Mouse (Mus musculus) C2C12 (cell line): ENCODE measurements around the gene Crybg1. TPM values are rescaled to one million over a fixed set of nuclear protein-coding genes. Genes with fewer than 3 reads are reported as not detected.
A peak's percentile ranks its signal among the peaks of the same experiment; 100 is the strongest.

ENCODE experiments used
- H3K27me3 ChIP-seq: one replicate; pipeline ENCODE4 v1.6.1; 2011; ENCODE audit not compliant: control insufficient read depth, insufficient read depth, insufficient read length
- H3K36me3 ChIP-seq: one replicate; pipeline ENCODE4 v1.6.1; 2011; ENCODE audit not compliant: control insufficient read depth, insufficient read depth
- H3K4me3 ChIP-seq: one replicate; pipeline ENCODE4 v1.5.1; 2011; ENCODE audit warnings: mild to moderate bottlenecking, control low read depth; ENCODE audit not compliant: poor library complexity, insufficient read depth, severe bottlenecking
- H3K79me2 ChIP-seq: one replicate; pipeline ENCODE4 v1.6.1; 2011; ENCODE audit not compliant: control insufficient read depth, insufficient read depth
- H3K79me3 ChIP-seq: one replicate; pipeline ENCODE4 v1.6.1; 2011; ENCODE audit warnings: low read depth, control low read depth
- H3ac ChIP-seq: one replicate; pipeline ENCODE3; 2011; ENCODE audit warnings: low read depth; ENCODE audit not compliant: control insufficient read depth, insufficient read length
- CEBPB ChIP-seq: IDR thresholded peaks from one replicate; pipeline ENCODE4 v1.6.1; 2011; ENCODE audit warnings: low read depth, mild to moderate bottlenecking, control low read depth, moderate library complexity
- CTCF ChIP-seq: IDR thresholded peaks from one replicate; pipeline ENCODE4 v1.5.1; 2011; ENCODE audit not compliant: control insufficient read depth, insufficient read depth, insufficient read length
- FOSL1 ChIP-seq: IDR thresholded peaks from one replicate; pipeline ENCODE4 v1.8.0; 2011; ENCODE audit warnings: mild to moderate bottlenecking, low read length; ENCODE audit not compliant: poor library complexity, insufficient read depth, severe bottlenecking
- MAX ChIP-seq: IDR thresholded peaks from one replicate; pipeline ENCODE4 v1.6.1; 2011; ENCODE audit warnings: mild to moderate bottlenecking, control low read depth
- MYOD1 ChIP-seq: IDR thresholded peaks from one replicate; pipeline ENCODE4 v1.6.1; 2011; ENCODE audit warnings: low read depth; ENCODE audit not compliant: control insufficient read depth, insufficient read length
- MYOG ChIP-seq: IDR thresholded peaks from one replicate; pipeline ENCODE4 v1.6.1; 2011; ENCODE audit not compliant: control insufficient read depth, insufficient read length; ENCODE audit errors: extremely low read depth
- USF1 ChIP-seq: IDR thresholded peaks from one replicate; pipeline ENCODE4 v1.6.1; 2011; ENCODE audit warnings: low read depth, mild to moderate bottlenecking, control low read depth, moderate library complexity
- polyA plus RNA-seq: library from polyadenylated mRNA; unstranded; fragments of >200 nt; fragmentation: generic; extraction: Trizol; gene quantifications from one replicate; pipeline ENCODE4 v1.2.1, GENCODE M21; 2012; ENCODE audit warnings: missing spikeins

Crybg1 gene
- polyA plus RNA-seq, 1 experiment, result 11.1 TPM

DNA sequence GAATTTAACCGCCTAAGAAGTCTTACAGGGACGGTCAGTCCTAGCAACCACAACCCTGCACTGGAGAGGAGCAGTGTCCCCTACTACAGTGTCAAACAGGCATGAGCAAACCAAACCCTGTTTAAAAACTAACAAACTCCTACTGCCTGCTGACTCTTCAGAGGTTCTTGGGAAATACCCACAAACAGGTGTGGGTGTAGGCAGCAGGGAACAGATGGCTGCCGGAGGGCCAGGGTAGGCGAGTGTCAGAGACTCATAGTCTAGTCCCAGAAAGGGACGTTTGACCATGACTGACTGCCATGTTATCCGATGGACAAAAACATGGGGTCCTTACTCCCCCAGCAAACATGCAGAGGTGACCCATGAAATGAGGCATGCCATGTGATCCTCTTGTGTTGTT, 97.7 kb downstream of the Crybg1 start:
- H3K27me3 ChIP-seq, result no peaks in the 10 kb centered on the region
- H3ac ChIP-seq, result no peak overlapping the region
- H3K4me3 ChIP-seq, result no peak overlapping the region
- H3K36me3 ChIP-seq, result no peaks in the 10 kb centered on the region
- no peaks in the 10 kb centered on the region for H3K79me3 ChIP-seq
- no peaks in the 10 kb centered on the region for H3K79me2 ChIP-seq
- TF ChIP-seq CEBPB, result no peak
- TF ChIP-seq MYOD1, result no peak
- no peak for TF ChIP-seq FOSL1
- no peak for TF ChIP-seq MYOG
- TF ChIP-seq MAX, result no peak
- TF ChIP-seq CTCF, result no peak
- TF ChIP-seq USF1, result no peak

- Histone ChIP-seq H3K36me3 (no peaks in the 10 kb centered on the region), H3K27me3 (no peaks in the 10 kb centered on the region), H3K4me3 (no peak overlapping the region), H3K79me2 (no peaks in the 10 kb centered on the region), H3ac (no peak overlapping the region), H3K79me3 (no peaks in the 10 kb centered on the region)
- TF ChIP-seq USF1 (no peak), CTCF (peak; percentile 40)
These were observed 103.9 kb downstream of the Crybg1 start for GRCm38 (mm10) chr10:44044727-44045126.

GRCm38 (mm10) chr10:44043630-44044029, 105.0 kb downstream of the Crybg1 start:
- H3K36me3 ChIP-seq, result no peaks in the 10 kb centered on the region
- no peak overlapping the region for H3K4me3 ChIP-seq
- no peak overlapping the region for H3ac ChIP-seq
- no peaks in the 10 kb centered on the region for H3K79me3 ChIP-seq
- no peak for TF ChIP-seq MAX
- peak; percentile 94 for TF ChIP-seq MYOD1
- no peaks in the 10 kb centered on the region for H3K27me3 ChIP-seq
- no peaks in the 10 kb centered on the region for H3K79me2 ChIP-seq

DNA sequence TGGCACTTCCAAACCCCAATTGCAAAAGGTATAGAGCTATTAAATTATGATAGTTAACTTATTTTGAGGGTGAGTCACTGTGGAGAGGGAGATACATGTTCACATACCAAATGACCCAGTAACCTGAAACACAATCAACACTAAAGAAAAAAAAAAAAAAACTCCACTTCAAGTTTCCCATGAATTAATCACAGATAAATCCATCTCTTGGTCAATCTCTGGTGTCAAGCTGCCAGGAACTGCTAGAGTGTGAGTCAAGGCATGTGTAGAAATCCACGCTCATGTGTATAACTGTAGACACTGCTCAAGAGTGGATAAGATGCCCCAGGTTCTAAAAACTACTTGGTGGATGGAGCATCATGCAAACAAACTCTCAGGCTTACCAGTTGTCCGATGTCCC, 109.5 kb downstream of the Crybg1 start:
- no peaks in the 10 kb centered on the region for H3K79me2 ChIP-seq
- TF ChIP-seq USF1, result no peak
- TF ChIP-seq FOSL1, result no peak
- no peak for TF ChIP-seq CEBPB
- no peak for TF ChIP-seq MYOD1
- TF ChIP-seq CTCF, result no peak
- no peak for TF ChIP-seq MYOG
- no peak for TF ChIP-seq MAX
- H3K27me3 ChIP-seq, result no peaks in the 10 kb centered on the region
- no peaks in the 10 kb centered on the region for H3K79me3 ChIP-seq
- no peak overlapping the region for H3ac ChIP-seq
- no peak overlapping the region for H3K4me3 ChIP-seq
- H3K36me3 ChIP-seq, result no peaks in the 10 kb centered on the region

DNA sequence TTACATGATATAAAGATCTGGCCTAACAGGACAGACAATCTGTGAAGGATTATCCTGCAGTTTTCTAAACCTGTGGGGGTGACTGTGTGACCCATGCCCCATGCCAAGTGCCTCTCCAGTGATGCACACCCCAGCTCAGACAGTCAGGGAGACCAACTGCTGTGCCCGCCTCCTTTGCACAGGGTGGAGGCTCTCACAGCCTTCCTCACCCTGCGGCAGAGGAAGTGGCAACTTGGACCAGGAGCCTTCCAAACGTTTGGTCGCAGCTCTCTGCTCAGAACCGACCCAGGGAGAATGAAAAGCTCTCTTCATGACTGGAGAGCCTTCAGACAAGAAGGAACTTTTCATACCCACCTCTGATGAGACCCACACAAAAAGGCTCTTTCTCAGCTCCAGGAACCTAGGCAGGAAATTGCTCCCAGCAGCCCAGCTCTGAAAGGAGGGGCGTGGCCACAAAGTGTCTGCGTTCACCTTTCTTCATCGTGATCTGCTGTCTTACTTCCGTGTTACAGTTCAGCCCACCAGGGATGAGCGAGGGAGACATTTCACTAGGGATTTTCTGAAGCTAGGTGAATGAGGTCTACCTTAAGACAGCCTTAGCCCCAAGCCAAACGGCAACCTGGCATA, 110.6 kb downstream of the Crybg1 start:
- H3K79me3 ChIP-seq, result no peaks in the 10 kb centered on the region
- no peaks in the 10 kb centered on the region for H3K36me3 ChIP-seq
- no peaks in the 10 kb centered on the region for H3K79me2 ChIP-seq
- TF ChIP-seq FOSL1 (no peak), MAX (no peak), CEBPB (no peak), MYOD1 (no peak), USF1 (no peak), CTCF (no peak), MYOG (no peak)
- no peak overlapping the region for H3ac ChIP-seq
- no peak overlapping the region for H3K4me3 ChIP-seq
- H3K27me3 ChIP-seq, result no peaks in the 10 kb centered on the region

DNA sequence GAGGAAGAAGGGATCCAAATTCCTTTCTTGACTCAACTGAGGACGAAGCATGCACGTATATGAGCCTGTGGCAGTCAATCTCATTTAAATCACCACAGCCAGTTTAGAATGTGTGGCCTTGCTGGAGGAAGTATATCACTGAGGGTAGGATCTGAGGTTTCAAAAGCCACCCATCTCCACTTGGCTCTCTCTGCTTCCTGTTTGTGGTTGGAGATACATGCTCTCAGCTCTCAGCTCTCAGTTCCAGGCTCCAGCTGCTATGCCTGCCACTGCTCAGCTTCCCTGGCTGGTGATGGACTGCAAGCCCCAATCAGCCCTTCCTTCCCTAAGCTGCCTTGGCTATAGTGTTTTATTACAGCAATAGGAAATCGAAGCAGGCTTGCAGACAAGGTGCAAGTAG, 119.1 kb downstream of the Crybg1 start:
- H3K36me3 ChIP-seq, result no peaks in the 10 kb centered on the region
- no peak overlapping the region for H3ac ChIP-seq
- no peaks in the 10 kb centered on the region for H3K27me3 ChIP-seq
- TF ChIP-seq MYOG, result no peak
- no peak for TF ChIP-seq CEBPB
- TF ChIP-seq CTCF, result no peak
- TF ChIP-seq MYOD1, result no peak
- no peak for TF ChIP-seq FOSL1
- no peak for TF ChIP-seq USF1
- TF ChIP-seq MAX, result no peak
- H3K79me2 ChIP-seq, result no peaks in the 10 kb centered on the region
- no peaks in the 10 kb centered on the region for H3K79me3 ChIP-seq
- H3K4me3 ChIP-seq, result no peak overlapping the region
